Comparison of ENCODE assay signal across 9 mouse cellular contexts in genomic region chr1:133227378-133227777, GRCm38 (mm10).
A peak's percentile ranks its signal among the peaks of the same experiment; 100 is the strongest.
DNase-seq lines count a peak whose midpoint lies in the region; ATAC-seq and TF ChIP-seq lines count a peak whose summit lies in the region.
"Had no signal": no experiment of that assay in that cellular context is flagged by ENCODE, and none has a peak within 500 bp of the region (broad histone marks: within the 10 kb centered on the region; RNA-seq: fewer than 3 reads in every experiment).

No protein-coding gene starts in this region.

- no peak for TF ChIP-seq CTCF in gastrocnemius, adult 2 months (IDR thresholded peaks at IDR 0.05)
- TF ChIP-seq CTCF in kidney, adult 2 months (conservative IDR thresholded peaks at IDR 0.05; ENCODE audit: insufficient read depth, insufficient read length, low read depth, low read length) = no peak

- H3K4me3 ChIP-seq in gastrocnemius, adult 2 months = peak overlapping the region; percentile 61
- no peak overlapping the region for H3K4me3 ChIP-seq in limb, embryonic 14.5 days (replicated peaks; ENCODE audit: low read length)
- no peak overlapping the region for H3K4me3 ChIP-seq in limb, embryonic 10.5 days
- no peak overlapping the region for H3K4me3 ChIP-seq in hindbrain, embryonic 13.5 days
- H3K4me3 ChIP-seq in stomach, embryonic 14.5 days (ENCODE audit: low read depth, low read length) = no peak overlapping the region
- no peak overlapping the region for H3K4me3 ChIP-seq in kidney, adult 2 months (ENCODE audit: insufficient read depth, low read depth, low read length)

- H3K4me2 ChIP-seq in limb, embryonic 14.5 days (replicated peaks; ENCODE audit: low read depth, low read length, severe bottlenecking) = 0 out of 2 replicates have a peak overlapping the region, but pooled peaks have one; percentile 5
- H3K4me2 ChIP-seq in hindbrain, embryonic 13.5 days = 0 out of 2 replicates have a peak overlapping the region, but pooled peaks have one; percentile 2
- no peak overlapping the region for H3K4me2 ChIP-seq in stomach, embryonic 14.5 days (replicated peaks; ENCODE audit: low read depth, low read length)

- peak overlapping the region; percentile 89 for H3K27ac ChIP-seq in gastrocnemius, adult 2 months
- no peak overlapping the region for H3K27ac ChIP-seq in limb, embryonic 14.5 days (replicated peaks; ENCODE audit: low read depth, low read length)
- no peak overlapping the region for H3K27ac ChIP-seq in limb, embryonic 10.5 days
- peak overlapping the region; percentile 61 for H3K27ac ChIP-seq in hindbrain, embryonic 13.5 days
- H3K27ac ChIP-seq in stomach, embryonic 14.5 days (ENCODE audit: low read length) = peak overlapping the region; percentile 29; the same call in 1 of the 2 replicates
- no peak overlapping the region for H3K27ac ChIP-seq in kidney, adult 2 months (ENCODE audit: insufficient read depth, low read depth, low read length)

- intact Hi-C loops in gastrocnemius, adult 2 months (cut with DNase I) = loop anchor here (5.0 kb wide), 2 partner anchors 35 to 80 kb away; partner anchors contain the start of gene Golt1a
- intact Hi-C loops in gastrocnemius, postnatal 14 days (cut with DNase I; ENCODE audit: low total_unique reads) = no loop called here

- no peak for DNase-seq in gastrocnemius, adult 2 months
- no peak for DNase-seq in gastrocnemius, adult 18-20 months (ENCODE audit: low spot score)
- no peak for DNase-seq in limb, embryonic 14.5 days (ENCODE audit: low spot score)
- no peak for DNase-seq in limb, embryonic 10.5 days (ENCODE audit: low spot score)
- no peak for DNase-seq in kidney, adult 2 months
- DNase-seq in gastrocnemius, postnatal 14 days = no peak

- H3K9me3 ChIP-seq in limb, embryonic 14.5 days (ENCODE audit: control insufficient read depth, low read length) = no peaks in the 10 kb centered on the region
- H3K9me3 ChIP-seq in limb, embryonic 10.5 days (replicated peaks) = no peaks in the 10 kb centered on the region
- H3K9me3 ChIP-seq in hindbrain, embryonic 13.5 days = no peaks in the 10 kb centered on the region
- H3K9me3 ChIP-seq in stomach, embryonic 14.5 days (ENCODE audit: control insufficient read depth, low read depth, low read length) = no peaks in the 10 kb centered on the region
- H3K9me3 ChIP-seq: megakaryocyte, embryonic 14.5 days had no signal

- no peak for ATAC-seq in limb, embryonic 14.5 days (ENCODE audit: low FRiP score, low read depth)
- ATAC-seq in hindbrain, embryonic 13.5 days (ENCODE audit: low FRiP score) = no peak
- ATAC-seq in stomach, embryonic 14.5 days (ENCODE audit: insufficient number of reproducible peaks, insufficient read depth, low FRiP score, low read depth) = no peak

- H3K36me3 ChIP-seq in limb, embryonic 14.5 days (ENCODE audit: control insufficient read depth, insufficient read depth, low read length) = no peaks in the 10 kb centered on the region
- H3K36me3 ChIP-seq in limb, embryonic 10.5 days = no peaks in the 10 kb centered on the region
- H3K36me3 ChIP-seq in hindbrain, embryonic 13.5 days = no peaks in the 10 kb centered on the region
- no peaks in the 10 kb centered on the region for H3K36me3 ChIP-seq in stomach, embryonic 14.5 days (ENCODE audit: control insufficient read depth, insufficient read depth, low read length)
- H3K36me3 ChIP-seq in kidney, adult 2 months (ENCODE audit: control insufficient read depth, insufficient read depth, low read length) = no peaks in the 10 kb centered on the region

- no peaks in the 10 kb centered on the region for H3K27me3 ChIP-seq in limb, embryonic 14.5 days (ENCODE audit: control insufficient read depth, insufficient read depth, low read length)
- H3K27me3 ChIP-seq in limb, embryonic 10.5 days (ENCODE audit: low read depth, poor library complexity, severe bottlenecking) = peaks cover 77% of the 10 kb centered on the region
- 0 out of 2 replicates have a peak, but pooled peaks cover 4% of the 10 kb centered on the region for H3K27me3 ChIP-seq in hindbrain, embryonic 13.5 days
- no peaks in the 10 kb centered on the region for H3K27me3 ChIP-seq in stomach, embryonic 14.5 days (ENCODE audit: control insufficient read depth, insufficient read depth, low read length)
- no peaks in the 10 kb centered on the region for H3K27me3 ChIP-seq in kidney, adult 2 months (replicated peaks; ENCODE audit: control insufficient read depth, insufficient read depth, low read length)

- TF ChIP-seq POLR2A in limb, embryonic 14.5 days (IDR thresholded peaks at IDR 0.05; ENCODE audit: borderline replicate concordance, extremely low read depth, insufficient read depth, insufficient read length) = no peak
- no peak for TF ChIP-seq POLR2A in kidney, adult 2 months (IDR thresholded peaks at IDR 0.05; ENCODE audit: low read depth, low read length)

- no peak overlapping the region for H3K9ac ChIP-seq in limb, embryonic 14.5 days (ENCODE audit: low read depth, low read length, severe bottlenecking)
- H3K9ac ChIP-seq in hindbrain, embryonic 13.5 days = no peak overlapping the region
- H3K9ac ChIP-seq in stomach, embryonic 14.5 days (replicated peaks; ENCODE audit: low read depth, low read length) = no peak overlapping the region

- H3K4me1 ChIP-seq in limb, embryonic 14.5 days (ENCODE audit: control insufficient read depth, insufficient read depth, low read length) = peaks cover 32% of the 10 kb centered on the region
- peaks cover 31% of the 10 kb centered on the region for H3K4me1 ChIP-seq in limb, embryonic 10.5 days
- H3K4me1 ChIP-seq in hindbrain, embryonic 13.5 days (replicated peaks) = peaks cover 55% of the 10 kb centered on the region
- H3K4me1 ChIP-seq in stomach, embryonic 14.5 days (ENCODE audit: control insufficient read depth, insufficient read depth, low read length) = peaks cover 13% of the 10 kb centered on the region
- H3K4me1 ChIP-seq in kidney, adult 2 months (ENCODE audit: control insufficient read depth, insufficient read depth, low read length) = peaks cover 37% of the 10 kb centered on the region

- 38% methylated on average over 2 of the region's 2 CpGs for WGBS in limb, embryonic 14.5 days
- WGBS in limb, embryonic 10.5 days = 44% methylated on average over 2 of the region's 2 CpGs
- 47% methylated on average over 2 of the region's 2 CpGs for WGBS in hindbrain, embryonic 13.5 days
- WGBS in stomach, embryonic 14.5 days = 57% methylated on average over 2 of the region's 2 CpGs
- 80% methylated on average over 2 of the region's 2 CpGs for WGBS in kidney, adult 2 months

Comparison
In these comparisons a context has a peak if more than half of its experiments do, and no peak if none do; other contexts are left out.
1. H3K27ac ChIP-seq: peak in gastrocnemius, adult 2 months (single experiment), hindbrain, embryonic 13.5 days (single experiment) and stomach, embryonic 14.5 days (single experiment); none in limb, embryonic 14.5 days (single experiment), limb, embryonic 10.5 days (single experiment) and kidney, adult 2 months (single experiment).